Mouse (Mus musculus) effector memory CD4-positive, alpha-beta T cell, adult 7 months (primary cell): ENCODE data around the gene Rps6kb1. TPM values are rescaled to one million over a fixed set of nuclear protein-coding genes. Genes with fewer than 3 reads are reported as not detected.

Experiments used
- polyA plus RNA-seq: library from polyadenylated mRNA; unstranded; fragments of 100-300 nt; shearing (Covaris generic); gene quantifications from one replicate; pipeline ENCODE4 v1.2.1, GENCODE M21; 2017

The Rps6kb1 gene
- 82.3 TPM for polyA plus RNA-seq

DNA sequence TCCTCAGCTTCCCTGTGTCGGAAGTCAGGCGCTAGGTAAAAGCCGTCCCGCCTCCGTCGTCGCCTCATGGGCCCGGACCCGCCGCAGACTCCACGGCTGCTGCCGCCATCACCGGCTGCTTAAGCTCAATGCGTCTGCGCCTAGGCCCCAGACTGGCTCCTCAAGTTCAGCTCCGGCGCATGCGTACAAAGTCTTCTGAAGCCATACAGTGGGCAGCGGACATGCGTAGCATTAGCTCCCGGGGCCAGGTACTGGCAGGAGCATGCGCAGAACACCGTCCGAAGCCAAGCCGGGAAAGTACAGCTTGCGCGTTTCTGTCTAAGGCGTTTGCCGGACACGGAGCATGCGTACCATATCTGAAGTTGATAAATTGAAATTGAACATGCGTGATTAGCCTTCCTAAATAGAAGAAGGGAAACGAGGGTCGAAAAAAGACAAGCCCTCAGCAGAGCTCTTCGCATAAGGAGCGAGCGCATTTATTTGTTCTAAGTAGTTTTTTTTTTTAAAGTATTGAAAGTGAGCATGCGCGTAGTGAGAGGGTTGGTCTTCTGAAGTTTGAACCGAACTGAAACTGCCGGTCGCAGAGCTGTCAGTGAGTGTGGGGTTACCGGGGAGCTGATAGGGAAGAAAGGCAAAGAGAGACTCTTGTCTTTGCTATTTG is at the start of gene Rps6kb1, which contains the start of gene Tubd1:
TSS of gene Rps6kb1 (minus strand) at position 167 of the 661 bp plus-strand sequence.
TSS of gene Tubd1 (plus strand) at position 353 of the 661 bp plus-strand sequence.

DNA sequence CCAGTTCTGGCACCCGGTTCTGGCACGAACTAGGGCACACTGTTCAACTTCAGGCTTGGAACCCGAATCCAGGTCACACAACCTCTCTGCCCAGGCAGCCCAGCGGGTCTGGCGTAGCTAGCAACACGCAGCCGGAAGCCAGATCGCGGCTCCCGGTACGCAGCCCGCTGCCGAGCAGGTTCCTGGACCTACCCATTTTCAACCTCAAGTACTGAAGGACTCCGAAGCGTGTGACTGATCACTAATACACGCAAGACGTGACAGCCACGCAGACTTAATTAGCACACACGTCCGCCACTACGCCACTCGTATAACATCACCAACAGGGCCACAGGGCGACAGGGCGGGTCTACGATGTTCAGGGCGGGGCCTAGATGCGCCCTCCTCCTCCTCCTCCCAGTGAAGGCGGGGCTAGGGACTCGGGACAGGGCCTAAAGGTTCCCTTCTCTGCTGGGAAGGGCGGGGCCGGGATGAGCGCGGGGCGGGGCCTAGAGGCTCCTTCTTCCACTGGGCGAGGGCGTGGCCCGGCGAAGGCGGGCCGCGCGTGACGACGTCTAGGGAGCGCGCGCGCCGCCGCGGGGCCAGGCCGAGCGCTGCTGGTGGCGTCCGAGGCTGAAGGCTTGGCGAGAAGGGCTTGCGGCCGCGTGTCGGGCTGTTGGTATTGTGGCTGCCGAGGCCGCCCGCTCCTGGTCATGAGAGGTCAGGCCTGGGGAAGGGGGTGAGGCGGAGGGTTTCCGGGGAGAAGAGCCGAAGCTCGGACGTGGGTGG is 60.3 kb downstream of the Rps6kb1 start, which contains the start of gene Rnft1:
TSS of gene Rnft1 (plus strand) at position 557 of the 768 bp plus-strand sequence.

Other genes starting within 250 kb of the Rps6kb1 start
- 26.1 TPM for gene Med13, start 187.2 kb downstream of the Rps6kb1 start, polyA plus RNA-seq
- 50.1 TPM for gene Rnft1, start 60.1 kb downstream of the Rps6kb1 start, polyA plus RNA-seq
- gene Tubd1, start 186 bp upstream of the Rps6kb1 start, polyA plus RNA-seq, result 4.4 TPM
- gene Vmp1, start 139.0 kb upstream of the Rps6kb1 start, polyA plus RNA-seq, result 275 TPM
- 5.0 TPM for gene Ptrh2, start 139.2 kb upstream of the Rps6kb1 start, polyA plus RNA-seq
- gene Cltc, start 212.8 kb upstream of the Rps6kb1 start, polyA plus RNA-seq, result 154 TPM